Mouse (Mus musculus) right cerebral cortex, postnatal 25 days (tissue): ENCODE data around the gene Chd4.

Source experiments
- DNase-seq: peaks from one replicate; pipeline ENCODE4 v3.0.0; 2022

The Chd4 gene

GRCm38 (mm10) chr6:125092372-125092771, 3.4 kb upstream of the Chd4 start:
- DNase-seq: no peak

GRCm38 (mm10) chr6:125094843-125095242, 938 bp upstream of the Chd4 start:
- DNase-seq: no peak

GRCm38 (mm10) chr6:125096279-125096596, 457 bp downstream of the Chd4 start:
- DNase-seq: no peak

- DNase-seq: peak; percentile 47
Measured at GRCm38 (mm10) chr6:125096597-125097345, 990 bp downstream of the Chd4 start.

- DNase-seq: peak; percentile 55
Measured at GRCm38 (mm10) chr6:125097346-125097689, 1.5 kb downstream of the Chd4 start.

- no peak for DNase-seq
Measured at GRCm38 (mm10) chr6:125097951-125098350, 2.2 kb downstream of the Chd4 start.

- no peak for DNase-seq
Measured at GRCm38 (mm10) chr6:125098513-125098912, 2.7 kb downstream of the Chd4 start.

- DNase-seq: no peak
Measured at GRCm38 (mm10) chr6:125099421-125099971, 3.7 kb downstream of the Chd4 start.

- DNase-seq: no peak
Measured at GRCm38 (mm10) chr6:125101444-125101843, 5.7 kb downstream of the Chd4 start.

- DNase-seq: no peak
Measured at GRCm38 (mm10) chr6:125104223-125104622, 8.4 kb downstream of the Chd4 start.

- DNase-seq: no peak
Measured at GRCm38 (mm10) chr6:125107705-125108104, 11.9 kb downstream of the Chd4 start.

GRCm38 (mm10) chr6:125109371-125109770, 13.6 kb downstream of the Chd4 start:
- DNase-seq: no peak

- no peak for DNase-seq
Measured at GRCm38 (mm10) chr6:125110927-125111326, 15.1 kb downstream of the Chd4 start.

- DNase-seq: no peak
Measured at GRCm38 (mm10) chr6:125112553-125112952, 16.8 kb downstream of the Chd4 start.

GRCm38 (mm10) chr6:125119387-125119786, 23.6 kb downstream of the Chd4 start:
- no peak for DNase-seq

- no peak for DNase-seq
Measured at GRCm38 (mm10) chr6:125128724-125129123, 32.9 kb downstream of the Chd4 start.

- no peak for DNase-seq
Measured at GRCm38 (mm10) chr6:125129710-125130402, 34.1 kb downstream of the Chd4 start.

- peak; percentile 82 for DNase-seq
Measured at GRCm38 (mm10) chr6:125131302-125132156, 35.7 kb downstream of the Chd4 start, which contains the start of gene Nop2. Gene Nop2 (plus strand): TSS chr6:125131909.

- DNase-seq: no peak
Measured at GRCm38 (mm10) chr6:125132470-125132869, 36.7 kb downstream of the Chd4 start.

- no peak for DNase-seq
Measured at GRCm38 (mm10) chr6:125137002-125137671, 41.4 kb downstream of the Chd4 start.

- DNase-seq: no peak
Measured at GRCm38 (mm10) chr6:125139747-125140146, 44.0 kb downstream of the Chd4 start.

- DNase-seq: no peak
Measured at GRCm38 (mm10) chr6:125142436-125142835, 46.7 kb downstream of the Chd4 start.

GRCm38 (mm10) chr6:125143128-125143527, 47.3 kb downstream of the Chd4 start:
- DNase-seq: no peak
